Mouse (Mus musculus) limb, embryonic 10.5 days (tissue): ENCODE measurements around the gene Maml2. TPM values are rescaled to one million over a fixed set of nuclear protein-coding genes. Genes with fewer than 3 reads are reported as not detected.

ENCODE experiments used
- DNase-seq: peaks from one replicate; pipeline ENCODE4 v3.0.0-alpha.2; 2017; ENCODE audit warnings: low spot score
- H3K27ac ChIP-seq: fragments of 300-500 bp; sonication (generic); 2 replicates; pipeline ENCODE4 v1.5.1; 2016; ENCODE audit warnings: mild to moderate bottlenecking
- H3K27me3 ChIP-seq: fragments of 300-500 bp; sonication (generic); 2 replicates; pipeline ENCODE4 v1.6.1; 2016; ENCODE audit warnings: low read depth, mild to moderate bottlenecking; ENCODE audit not compliant: poor library complexity, severe bottlenecking
- H3K36me3 ChIP-seq: fragments of 300-500 bp; sonication (generic); 2 replicates; pipeline ENCODE4 v1.6.1; 2016; ENCODE audit warnings: mild to moderate bottlenecking, moderate library complexity
- H3K4me1 ChIP-seq: fragments of 300-500 bp; sonication (generic); 2 replicates; pipeline ENCODE4 v1.6.1; 2016
- H3K4me3 ChIP-seq: fragments of 300-500 bp; sonication (generic); 2 replicates; pipeline ENCODE4 v1.5.1; 2016; ENCODE audit warnings: mild to moderate bottlenecking, moderate library complexity
- H3K9me3 ChIP-seq: fragments of 300-500 bp; sonication (generic); replicated peaks from 2 replicates; pipeline ENCODE4 v1.6.1; 2016; ENCODE audit warnings: mild to moderate bottlenecking
- WGBS: fragments of 180-500 bp; shearing (Covaris S2); methylation state at CpG from one replicate; pipeline ENCODE4 v1.1.7; 2016; 5-methylcytosine and 5-hydroxymethylcytosine counted together
- polyA plus RNA-seq: library from polyadenylated mRNA; unstranded; fragments of >200 nt; fragmentation: Nextera tagmentation; extraction: Ambion mirVana; gene quantifications from 2 replicates; pipeline ENCODE4 v1.2.1, GENCODE M21; 2016

Maml2 gene
- polyA plus RNA-seq, 1 experiment from 2014 or later: 8.0 TPM

DNA sequence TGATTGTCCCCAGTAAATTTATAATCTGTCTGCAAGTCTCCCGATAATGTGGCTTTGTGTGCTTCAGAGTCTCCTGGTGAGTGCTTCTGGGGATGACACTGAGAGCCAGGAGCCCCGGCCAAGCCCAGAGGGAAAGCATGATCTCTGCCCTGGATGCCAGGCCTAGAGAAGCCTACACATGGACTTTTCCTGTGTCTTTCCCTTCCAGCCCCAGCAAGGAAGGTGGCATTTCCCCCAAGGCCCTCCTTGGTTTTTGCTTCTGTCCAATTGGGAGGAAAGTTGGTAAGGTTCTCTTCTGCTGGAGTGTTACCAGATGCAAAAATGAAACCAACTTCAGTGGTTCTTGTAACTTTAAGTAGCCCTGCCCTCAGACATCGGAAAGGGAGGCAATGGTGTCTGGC lies 2.3 kb downstream of the Maml2 start:
- Histone ChIP-seq H3K27ac (0 out of 2 replicates have a peak overlapping the region, but pooled peaks have one; percentile 36), H3K4me1 (peaks cover 64% of the 10 kb centered on the region), H3K27me3 (0 out of 2 replicates have a peak, but pooled peaks cover 4% of the 10 kb centered on the region), H3K4me3 (0 out of 2 replicates have a peak overlapping the region, but pooled peaks have one; percentile 12), H3K9me3 (no peaks in the 10 kb centered on the region), H3K36me3 (no peaks in the 10 kb centered on the region)
- 51% methylated on average over 3 of the region's 3 CpGs for WGBS
- DNase-seq: no peak

DNA sequence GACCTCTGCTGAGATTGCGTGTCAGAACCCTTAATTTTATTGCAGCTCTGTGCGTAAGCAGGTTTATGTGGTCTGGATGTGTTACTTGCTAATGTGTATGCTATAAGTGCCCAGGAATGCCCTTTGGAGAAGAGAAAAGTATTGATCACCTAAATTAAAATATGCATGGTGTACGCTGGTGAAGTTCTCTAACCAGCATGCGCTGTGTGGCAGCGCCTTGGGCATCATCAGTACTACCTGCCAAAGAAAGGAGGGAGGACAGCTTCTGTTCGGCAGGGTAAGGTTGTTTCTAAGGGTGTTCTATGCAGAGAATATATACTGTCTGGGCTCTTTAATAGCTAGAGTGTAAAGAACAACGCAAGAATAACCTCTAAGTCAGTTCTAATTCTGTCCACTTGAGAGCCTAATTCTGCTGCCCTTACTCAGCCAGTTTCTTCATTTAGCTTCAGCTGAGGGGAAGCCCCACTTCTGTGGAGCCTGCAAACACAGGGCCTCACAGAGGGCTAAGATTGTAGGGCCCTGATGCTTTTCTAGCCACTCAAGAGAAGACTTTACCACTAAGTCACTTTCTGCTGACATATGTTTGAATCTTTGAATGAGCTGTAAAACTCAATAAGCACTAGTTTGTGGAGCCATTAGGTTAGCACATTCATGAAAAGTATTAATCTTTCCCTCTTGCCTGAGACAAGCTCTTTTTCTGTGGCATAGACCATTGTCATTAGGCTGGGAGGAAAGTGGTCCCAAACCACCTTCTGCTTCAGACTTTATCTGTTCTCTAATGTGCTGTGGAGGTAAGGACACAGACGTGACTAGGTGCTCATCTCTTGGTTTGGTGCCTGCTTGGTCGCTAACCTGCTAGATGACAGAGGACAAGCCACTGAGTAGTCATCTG lies 3.4 kb downstream of the Maml2 start:
- 74% methylated on average over 9 of the region's 9 CpGs for WGBS
- Histone ChIP-seq H3K36me3 (no peaks in the 10 kb centered on the region), H3K27me3 (0 out of 2 replicates have a peak, but pooled peaks cover 4% of the 10 kb centered on the region), H3K9me3 (no peaks in the 10 kb centered on the region), H3K4me3 (no peak overlapping the region), H3K4me1 (peaks cover 63% of the 10 kb centered on the region), H3K27ac (0 out of 2 replicates have a peak overlapping the region, but pooled peaks have one; percentile 36)
- no peak for DNase-seq

DNA sequence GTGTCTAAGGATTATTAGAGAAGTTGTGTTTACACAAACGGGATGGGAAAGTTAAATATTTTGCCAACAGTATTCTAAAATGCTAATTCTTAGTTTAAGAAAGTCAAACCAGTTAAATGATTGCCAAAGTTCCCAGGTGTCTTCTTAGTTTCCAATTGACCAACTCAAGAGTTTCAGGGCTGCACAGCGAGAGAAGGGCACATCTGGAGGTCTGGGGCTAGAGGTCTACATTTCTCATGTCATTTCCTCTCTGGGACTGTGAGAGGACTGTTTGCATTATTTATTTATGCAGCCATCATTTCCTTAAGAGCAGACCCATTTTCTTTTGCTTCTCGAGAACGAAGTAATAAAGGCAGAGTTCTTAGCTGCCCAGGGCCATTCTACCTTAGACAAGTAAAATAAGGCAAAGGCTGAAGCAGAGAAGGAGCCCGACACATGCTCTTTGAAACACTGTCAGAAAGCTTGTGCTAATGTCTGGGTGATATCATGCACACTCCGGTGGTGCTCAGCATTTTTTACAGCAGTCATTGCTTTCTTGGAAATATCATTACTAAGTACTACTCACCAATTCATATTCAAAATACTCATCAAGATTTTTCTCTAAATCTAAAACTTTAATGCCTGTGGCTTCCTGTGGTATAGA lies 4.5 kb downstream of the Maml2 start:
- H3K36me3 ChIP-seq: no peaks in the 10 kb centered on the region
- no peak for DNase-seq
- H3K4me3 ChIP-seq: no peak overlapping the region
- no peak overlapping the region for H3K27ac ChIP-seq
- H3K27me3 ChIP-seq: 0 out of 2 replicates have a peak, but pooled peaks cover 4% of the 10 kb centered on the region
- peaks cover 59% of the 10 kb centered on the region for H3K4me1 ChIP-seq
- WGBS: 55% methylated on average over 6 of the region's 6 CpGs
- H3K9me3 ChIP-seq: no peaks in the 10 kb centered on the region

DNA sequence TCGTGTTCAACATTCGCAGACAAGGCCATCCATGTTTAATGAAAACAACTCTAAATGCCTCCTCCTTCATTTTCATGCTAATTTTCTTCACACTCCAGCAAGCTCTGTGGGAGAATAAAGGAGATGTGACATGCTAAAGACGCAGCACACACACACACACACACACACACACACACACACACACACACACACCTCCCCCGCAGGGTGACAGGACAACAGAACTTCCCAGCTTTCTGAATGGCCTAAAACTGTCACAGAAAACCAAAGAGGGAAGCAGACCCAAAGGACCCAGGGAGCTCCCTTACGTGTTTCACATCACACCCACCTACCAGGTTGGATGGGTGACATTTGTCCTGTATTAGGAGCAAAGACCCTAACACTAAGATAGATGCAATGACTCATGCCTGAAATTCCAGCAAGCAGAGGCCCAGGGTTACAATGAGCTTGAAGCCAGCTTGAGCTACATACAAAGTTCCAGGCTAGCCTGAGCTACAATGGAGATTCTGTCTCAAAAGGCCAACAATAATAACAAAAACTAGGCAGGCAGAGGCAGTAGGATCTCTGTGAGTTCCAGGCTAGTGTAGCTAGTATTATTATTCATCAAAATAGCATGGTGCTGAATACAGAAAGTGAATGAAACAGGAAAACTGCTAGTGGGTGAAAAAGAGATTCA lies 5.5 kb downstream of the Maml2 start:
- Histone ChIP-seq H3K27me3 (0 out of 2 replicates have a peak, but pooled peaks cover 4% of the 10 kb centered on the region), H3K36me3 (no peaks in the 10 kb centered on the region), H3K4me3 (no peak overlapping the region), H3K4me1 (peaks cover 51% of the 10 kb centered on the region), H3K9me3 (no peaks in the 10 kb centered on the region), H3K27ac (no peak overlapping the region)
- 73% methylated on average over 5 of the region's 5 CpGs for WGBS
- no peak for DNase-seq

DNA sequence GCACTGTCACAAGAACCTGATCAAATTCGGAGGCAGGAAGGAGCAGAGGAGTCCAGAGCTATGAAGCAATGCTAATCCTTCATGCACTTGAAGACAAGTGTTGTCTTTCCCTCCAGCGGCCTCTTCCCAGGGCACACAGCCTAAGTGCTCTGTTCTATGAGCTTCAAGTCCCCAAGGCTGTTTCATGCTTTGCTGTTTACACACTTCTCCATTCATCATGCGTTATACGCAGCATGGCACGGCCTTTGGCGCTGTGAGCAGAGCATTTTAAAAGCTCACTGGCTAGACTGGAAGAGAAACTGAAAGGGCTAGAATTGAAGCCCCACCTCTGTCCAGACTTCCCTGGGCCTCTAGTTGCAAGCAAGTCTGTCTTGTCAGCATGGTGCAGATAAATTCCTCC lies 6.2 kb downstream of the Maml2 start:
- Histone ChIP-seq H3K4me3 (no peak overlapping the region), H3K27ac (no peak overlapping the region), H3K27me3 (0 out of 2 replicates have a peak, but pooled peaks cover 4% of the 10 kb centered on the region), H3K9me3 (no peaks in the 10 kb centered on the region), H3K4me1 (peaks cover 49% of the 10 kb centered on the region), H3K36me3 (no peaks in the 10 kb centered on the region)
- no peak for DNase-seq
- 84% methylated on average over 6 of the region's 6 CpGs for WGBS

DNA sequence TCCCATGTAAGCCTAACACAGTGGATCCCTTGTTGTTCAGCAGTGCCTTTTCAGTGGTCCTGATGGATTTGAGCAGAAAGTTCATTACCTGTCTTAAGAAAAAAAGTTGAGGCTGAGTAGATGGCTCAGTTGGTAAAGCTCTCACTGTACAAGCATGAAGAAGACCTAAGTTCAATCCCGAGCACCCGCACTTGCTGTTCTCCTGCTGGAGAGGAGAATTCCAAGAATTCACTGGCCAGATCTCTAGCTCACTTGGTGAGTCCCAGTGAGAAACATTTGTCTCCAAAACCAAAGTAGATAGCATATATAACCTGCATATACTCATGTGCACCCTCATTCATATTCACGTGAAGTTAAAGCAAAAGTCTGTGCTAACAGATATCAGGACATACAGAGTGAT lies 8.7 kb downstream of the Maml2 start:
- Histone ChIP-seq H3K4me3 (no peak overlapping the region), H3K27me3 (no peaks in the 10 kb centered on the region), H3K27ac (no peak overlapping the region), H3K4me1 (peaks cover 24% of the 10 kb centered on the region), H3K9me3 (no peaks in the 10 kb centered on the region), H3K36me3 (no peaks in the 10 kb centered on the region)
- WGBS: 96% methylated on average over 3 of the region's 3 CpGs
- no peak for DNase-seq

DNA sequence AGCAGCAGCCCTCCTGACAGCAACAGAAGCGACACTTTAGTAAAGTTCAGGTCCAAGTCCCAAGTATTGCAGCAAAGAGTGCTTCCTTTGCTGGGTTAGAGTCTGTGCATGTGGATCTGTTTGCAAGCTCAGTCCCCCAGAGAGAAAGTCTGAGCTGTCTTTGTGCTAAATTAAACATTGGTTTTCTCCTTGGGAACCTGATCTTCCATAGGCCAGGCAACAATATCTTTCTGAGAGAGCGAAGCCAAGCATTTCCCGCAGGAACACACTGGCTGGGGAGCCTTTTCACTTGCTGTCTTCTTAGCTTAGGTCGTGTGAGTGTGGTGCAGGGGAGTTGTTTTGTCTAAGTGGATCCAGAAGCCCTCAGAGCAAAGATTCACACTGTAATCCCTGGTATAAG lies 9.5 kb downstream of the Maml2 start:
- H3K27me3 ChIP-seq: no peaks in the 10 kb centered on the region
- 69% methylated on average over 4 of the region's 4 CpGs for whole genome bisulfite sequencing
- 0 out of 2 replicates have a peak overlapping the region, but pooled peaks have one; percentile 19 for H3K27ac ChIP-seq
- no peak overlapping the region for H3K4me3 ChIP-seq
- no peaks in the 10 kb centered on the region for H3K36me3 ChIP-seq
- H3K9me3 ChIP-seq: no peaks in the 10 kb centered on the region
- DNase-seq: no peak
- H3K4me1 ChIP-seq: peaks cover 16% of the 10 kb centered on the region

DNA sequence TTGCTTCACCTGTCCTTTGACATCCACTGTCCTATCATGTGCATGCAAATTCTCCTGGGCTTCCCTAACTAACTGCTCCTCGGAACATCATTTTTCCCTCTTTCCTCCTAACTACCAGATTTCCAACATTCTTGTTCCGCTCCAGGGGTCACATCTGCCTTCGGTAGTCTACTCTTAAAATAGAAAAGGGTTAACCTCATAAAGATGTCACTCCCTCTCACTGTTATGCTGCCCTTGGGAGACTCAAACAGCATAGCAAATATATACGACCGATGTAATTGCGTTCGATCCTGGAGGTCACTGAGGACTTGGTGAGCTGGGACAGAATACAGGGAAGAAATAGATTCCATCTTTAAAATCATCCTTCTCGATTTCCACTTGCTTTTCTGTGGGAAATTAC lies 11.0 kb downstream of the Maml2 start:
- Histone ChIP-seq H3K27ac (no peak overlapping the region), H3K27me3 (no peaks in the 10 kb centered on the region), H3K4me1 (peaks cover 13% of the 10 kb centered on the region), H3K4me3 (no peak overlapping the region), H3K36me3 (no peaks in the 10 kb centered on the region), H3K9me3 (no peaks in the 10 kb centered on the region)
- WGBS: 66% methylated on average over 8 of the region's 8 CpGs
- DNase-seq: no peak

DNA sequence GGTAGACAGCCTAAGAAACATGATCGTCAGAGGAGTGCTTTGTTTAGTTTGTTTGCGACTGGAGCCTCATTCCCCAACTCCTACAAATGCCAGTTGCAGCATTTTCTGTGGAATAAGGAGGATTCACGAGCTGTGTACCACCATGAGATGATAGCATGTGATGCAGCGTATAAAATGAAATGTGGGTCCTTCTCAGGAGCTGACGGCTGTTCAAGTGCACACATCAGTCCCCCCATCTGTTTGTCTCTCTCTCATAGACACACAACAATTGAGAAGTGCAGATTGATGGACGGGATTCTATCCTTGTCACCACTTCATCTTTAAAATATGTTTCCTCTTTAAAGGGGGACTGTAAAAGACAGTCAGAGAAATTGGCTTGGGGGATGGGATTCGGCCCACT lies 12.1 kb downstream of the Maml2 start:
- H3K27me3 ChIP-seq: no peaks in the 10 kb centered on the region
- WGBS: 83% methylated on average over 7 of the region's 7 CpGs
- DNase-seq: no peak
- no peaks in the 10 kb centered on the region for H3K9me3 ChIP-seq
- no peak overlapping the region for H3K4me3 ChIP-seq
- no peaks in the 10 kb centered on the region for H3K36me3 ChIP-seq
- peaks cover 8% of the 10 kb centered on the region for H3K4me1 ChIP-seq
- no peak overlapping the region for H3K27ac ChIP-seq

DNA sequence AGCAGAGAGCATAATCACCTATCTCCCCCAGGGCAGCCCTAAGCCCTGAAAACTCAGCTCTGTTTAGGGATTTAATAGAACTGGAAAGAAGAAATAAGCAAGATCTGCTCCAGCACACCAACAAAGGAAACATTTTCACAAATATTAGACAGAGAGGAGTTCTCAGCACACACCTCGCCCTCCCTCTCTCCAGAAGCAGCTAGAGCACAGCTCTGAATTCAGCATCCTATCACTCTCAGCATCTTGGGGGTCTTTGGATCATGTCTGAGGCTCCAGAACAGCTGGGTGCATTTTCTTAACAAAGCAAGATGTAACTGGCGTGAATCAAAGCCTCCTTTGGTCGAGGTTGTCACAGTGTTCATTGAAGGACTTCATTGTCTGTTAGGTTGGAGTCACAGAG lies 12.5 kb downstream of the Maml2 start:
- peaks cover 9% of the 10 kb centered on the region for H3K4me1 ChIP-seq
- H3K27me3 ChIP-seq: no peaks in the 10 kb centered on the region
- no peak overlapping the region for H3K4me3 ChIP-seq
- no peak for DNase-seq
- H3K36me3 ChIP-seq: no peaks in the 10 kb centered on the region
- 83% methylated on average over 3 of the region's 3 CpGs for WGBS
- H3K27ac ChIP-seq: no peak overlapping the region
- no peaks in the 10 kb centered on the region for H3K9me3 ChIP-seq

DNA sequence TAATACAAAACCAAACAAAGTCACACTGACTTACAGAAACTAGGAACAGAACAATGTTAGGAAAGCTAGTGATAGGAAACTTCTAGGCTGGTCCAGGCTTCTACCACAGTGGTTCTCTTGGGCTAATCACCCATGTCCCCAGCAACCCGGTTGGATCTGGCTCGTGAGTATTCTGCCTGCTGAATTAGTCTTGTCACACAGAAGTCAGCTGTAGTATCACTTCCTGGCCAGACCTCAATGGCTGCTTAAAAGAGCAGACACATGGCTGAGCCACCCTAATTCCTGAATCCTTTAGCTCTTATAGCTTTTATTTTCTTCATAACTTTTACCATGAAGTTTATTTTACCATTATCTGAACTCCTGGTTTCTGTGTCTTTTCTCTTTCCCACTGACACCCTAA lies 13.3 kb downstream of the Maml2 start:
- no peak overlapping the region for H3K27ac ChIP-seq
- no peak for DNase-seq
- H3K4me1 ChIP-seq: peaks cover 17% of the 10 kb centered on the region
- 63% methylated on average over 2 of the region's 2 CpGs for WGBS
- H3K9me3 ChIP-seq: no peaks in the 10 kb centered on the region
- no peak overlapping the region for H3K4me3 ChIP-seq
- no peaks in the 10 kb centered on the region for H3K27me3 ChIP-seq
- H3K36me3 ChIP-seq: no peaks in the 10 kb centered on the region

DNA sequence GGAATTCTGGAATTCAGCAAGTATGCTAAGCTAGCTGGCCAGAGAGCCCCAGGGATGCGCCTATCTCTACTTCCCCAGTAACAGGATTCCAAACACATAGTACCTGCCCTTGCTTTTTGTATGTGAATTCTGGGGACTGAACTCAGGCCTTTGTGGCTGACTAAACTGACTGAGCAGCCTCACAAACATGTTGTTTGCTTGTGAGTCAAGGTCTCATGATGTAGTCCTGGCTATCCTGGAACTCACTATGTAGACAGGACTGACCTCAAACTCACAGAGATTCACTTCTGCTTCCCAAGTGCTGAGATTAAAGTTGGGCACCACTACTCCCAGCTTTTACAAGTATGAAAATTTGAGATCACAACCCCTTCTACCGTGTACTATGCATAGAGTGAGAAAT lies 16.2 kb downstream of the Maml2 start:
- DNase-seq: no peak
- Histone ChIP-seq H3K27me3 (no peaks in the 10 kb centered on the region), H3K4me1 (peaks cover 11% of the 10 kb centered on the region), H3K4me3 (no peak overlapping the region), H3K9me3 (no peaks in the 10 kb centered on the region), H3K36me3 (no peaks in the 10 kb centered on the region), H3K27ac (no peak overlapping the region)
- 97% methylated on average over 2 of the region's 2 CpGs for WGBS

DNA sequence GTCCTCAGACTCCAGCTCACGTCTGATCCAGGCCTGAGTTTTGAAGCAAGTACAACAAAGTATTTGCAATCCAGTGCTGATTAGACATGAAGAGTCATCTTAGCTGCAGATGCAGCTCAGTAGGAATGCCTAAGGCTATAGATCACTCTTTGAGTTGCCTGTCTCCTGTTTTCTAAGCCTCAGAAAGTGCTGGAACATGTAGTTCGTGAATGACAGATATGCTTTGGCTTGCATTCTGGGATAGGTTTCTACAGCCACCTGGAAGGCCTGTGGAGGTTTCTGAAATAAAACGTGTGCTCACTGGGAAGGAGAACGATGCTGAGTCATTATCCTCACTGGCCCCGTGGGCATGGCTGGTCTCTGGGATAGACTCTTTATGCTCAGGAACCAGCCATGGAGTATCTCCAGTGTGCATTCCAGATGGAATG lies 16.8 kb downstream of the Maml2 start:
- DNase-seq: no peak
- WGBS: 79% methylated on average over 5 of the region's 5 CpGs
- Histone ChIP-seq H3K27ac (no peak overlapping the region), H3K36me3 (no peaks in the 10 kb centered on the region), H3K4me1 (peaks cover 11% of the 10 kb centered on the region), H3K27me3 (no peaks in the 10 kb centered on the region), H3K9me3 (no peaks in the 10 kb centered on the region), H3K4me3 (no peak overlapping the region)
